20 mouse cellular contexts compared by ENCODE assay signal in genomic region chr11:57686797-57687196, GRCm38 (mm10). TPM values are rescaled to one million over a fixed set of nuclear protein-coding genes. Genes with fewer than 3 reads are reported as not detected.
A peak's percentile ranks its signal among the peaks of the same experiment; 100 is the strongest.
DNase-seq lines count a peak whose midpoint lies in the region; ATAC-seq and TF ChIP-seq lines count a peak whose summit lies in the region.
"Had no signal": no experiment of that assay in that cellular context is flagged by ENCODE, and none has a peak within 500 bp of the region (broad histone marks: within the 10 kb centered on the region; RNA-seq: fewer than 3 reads in every experiment).

No protein-coding gene starts in this region.

- no peaks in the 10 kb centered on the region for H3K27me3 ChIP-seq in hindbrain, embryonic 16.5 days (replicated peaks; ENCODE audit: control insufficient read depth, insufficient read depth, low read length)
- no peaks in the 10 kb centered on the region for H3K27me3 ChIP-seq in hindbrain, embryonic 11.5 days (ENCODE audit: control insufficient read depth, insufficient read depth, low read length)
- H3K27me3 ChIP-seq in MEL (ENCODE audit: control insufficient read depth in 1 of 2, insufficient read depth in 2 of 2, low read length in 2 of 2) = no peaks in the 10 kb centered on the region
- no peaks in the 10 kb centered on the region for H3K27me3 ChIP-seq in liver, embryonic 14.5 days (ENCODE audit: control insufficient read depth, insufficient read depth, low read length)
- no peaks in the 10 kb centered on the region for H3K27me3 ChIP-seq in kidney, embryonic 15.5 days

- H3K9me3 ChIP-seq in hindbrain, embryonic 16.5 days (ENCODE audit: control insufficient read depth, low read length) = no peaks in the 10 kb centered on the region
- no peaks in the 10 kb centered on the region for H3K9me3 ChIP-seq in hindbrain, embryonic 11.5 days (ENCODE audit: control insufficient read depth, low read length)
- H3K9me3 ChIP-seq in MEL (replicated peaks; ENCODE audit: insufficient read depth, low read length) = no peaks in the 10 kb centered on the region
- no peaks in the 10 kb centered on the region for H3K9me3 ChIP-seq in liver, embryonic 14.5 days (ENCODE audit: control insufficient read depth, low read length)
- no peaks in the 10 kb centered on the region for H3K9me3 ChIP-seq in kidney, embryonic 15.5 days (replicated peaks)
- H3K9me3 ChIP-seq: embryonic facial prominence, embryonic 10.5 days; limb, embryonic 13.5 days; lung, embryonic 15.5 days; midbrain, embryonic 10.5 days had no signal

- DNase-seq in hindbrain, embryonic 11.5 days (ENCODE audit: low spot score) = no peak
- peak; percentile 58 for DNase-seq in MEL (ENCODE audit: low read depth, low spot score)
- DNase-seq in liver, embryonic 14.5 days (ENCODE audit: low read depth in 3 of 3, low spot score in 3 of 3) = no peak
- no peak for DNase-seq in frontal cortex, postnatal 10 days (ENCODE audit: low spot score in 2 of 2)
- no peak for DNase-seq in frontal cortex, adult 2 months (ENCODE audit: extremely low spot score in 1 of 2, low spot score in 1 of 2)
- DNase-seq: adrenal gland, adult 2 months; cerebellum, adult 2 months; gastrocnemius, postnatal 14 days; heart, postnatal 10 days; lung, postnatal 4 days; right cerebral cortex, postnatal 4 days had no signal

- H3K4me1 ChIP-seq in hindbrain, embryonic 16.5 days (ENCODE audit: control insufficient read depth, insufficient read depth, low read depth, low read length) = peaks cover 18% of the 10 kb centered on the region
- H3K4me1 ChIP-seq in hindbrain, embryonic 11.5 days (replicated peaks; ENCODE audit: control insufficient read depth, insufficient read depth, low read length) = no peaks in the 10 kb centered on the region
- H3K4me1 ChIP-seq in MEL (ENCODE audit: control insufficient read depth in 1 of 2, insufficient read depth in 2 of 2, low read length in 2 of 2) = peaks cover 20 to 36% of the 10 kb centered on the region in 2 experiments
- peaks cover 33% of the 10 kb centered on the region for H3K4me1 ChIP-seq in brown adipose tissue, adult 24 weeks (ENCODE audit: control insufficient read depth, insufficient read depth, insufficient read length, low read length)
- peaks cover 54 to 59% of the 10 kb centered on the region in 2 experiments for H3K4me1 ChIP-seq in liver, embryonic 14.5 days (replicated peaks; ENCODE audit: control insufficient read depth in 2 of 2, insufficient read depth in 2 of 2, low read length in 1 of 2)
- H3K4me1 ChIP-seq in kidney, embryonic 15.5 days = peaks cover 69% of the 10 kb centered on the region

- H3K4me3 ChIP-seq in hindbrain, embryonic 16.5 days (ENCODE audit: low read length) = no peak overlapping the region
- H3K4me3 ChIP-seq in hindbrain, embryonic 11.5 days (ENCODE audit: low read depth, low read length) = no peak overlapping the region
- no peak overlapping the region for H3K4me3 ChIP-seq in MEL (ENCODE audit: control insufficient read depth in 1 of 2, insufficient read depth in 1 of 2, low read depth in 2 of 2, low read length in 2 of 2)
- no peak overlapping the region for H3K4me3 ChIP-seq in brown adipose tissue, adult 24 weeks (ENCODE audit: insufficient read depth, low read depth, low read length)
- H3K4me3 ChIP-seq in liver, embryonic 14.5 days (ENCODE audit: insufficient read depth in 1 of 2, low read depth in 2 of 2, low read length in 2 of 2) = no peak overlapping the region
- H3K4me3 ChIP-seq in kidney, embryonic 15.5 days (replicated peaks) = no peak overlapping the region
- H3K4me3 ChIP-seq: embryonic facial prominence, embryonic 10.5 days; limb, embryonic 13.5 days; lung, embryonic 15.5 days; midbrain, embryonic 10.5 days had no signal

- no peak for TF ChIP-seq CTCF in MEL (IDR thresholded peaks at IDR 0.05 in 2 of 3, conservative IDR thresholded peaks at IDR 0.05 in 1 of 3; ENCODE audit: control insufficient read depth in 1 of 3, insufficient read depth in 1 of 3, low read depth in 2 of 3, low read length in 3 of 3, poor library complexity in 1 of 3, severe bottlenecking in 1 of 3)
- no peak for TF ChIP-seq CTCF in liver, embryonic 14.5 days (IDR thresholded peaks at IDR 0.05; ENCODE audit: low read depth)

- no peak overlapping the region for H3K4me2 ChIP-seq in hindbrain, embryonic 16.5 days (ENCODE audit: low read length)
- H3K4me2 ChIP-seq in hindbrain, embryonic 11.5 days (replicated peaks; ENCODE audit: low read depth, low read length) = no peak overlapping the region
- H3K4me2 ChIP-seq in liver, embryonic 14.5 days (ENCODE audit: low read depth) = peak overlapping the region; percentile 48
- H3K4me2 ChIP-seq in kidney, embryonic 15.5 days = no peak overlapping the region
- H3K4me2 ChIP-seq: limb, embryonic 13.5 days; lung, embryonic 15.5 days had no signal

- ATAC-seq in hindbrain, embryonic 16.5 days = no peak
- ATAC-seq in hindbrain, embryonic 11.5 days (ENCODE audit: low FRiP score) = no peak
- ATAC-seq in liver, embryonic 14.5 days (ENCODE audit: insufficient read depth) = peak; percentile 50; the same call in 1 of the 2 replicates
- no peak for ATAC-seq in kidney, embryonic 15.5 days (replicated peaks; ENCODE audit: low FRiP score)
- ATAC-seq: hindbrain, postnatal 0 days; intestine, postnatal 0 days had no signal

- H3K36me3 ChIP-seq in hindbrain, embryonic 16.5 days (ENCODE audit: control insufficient read depth, insufficient read depth, low read length) = no peaks in the 10 kb centered on the region
- no peaks in the 10 kb centered on the region for H3K36me3 ChIP-seq in hindbrain, embryonic 11.5 days (ENCODE audit: control insufficient read depth, insufficient read depth, low read length)
- H3K36me3 ChIP-seq in MEL (ENCODE audit: control insufficient read depth in 1 of 2, insufficient read depth in 2 of 2, low read length in 2 of 2) = peaks cover 0 to 27% of the 10 kb centered on the region in 2 experiments; a peak in 2 of 4 replicates
- no peaks in the 10 kb centered on the region for H3K36me3 ChIP-seq in liver, embryonic 14.5 days (replicated peaks; ENCODE audit: control insufficient read depth, insufficient read depth, low read depth)
- H3K36me3 ChIP-seq in kidney, embryonic 15.5 days = no peaks in the 10 kb centered on the region
- H3K36me3 ChIP-seq: embryonic facial prominence, embryonic 10.5 days; limb, embryonic 13.5 days; lung, embryonic 15.5 days; midbrain, embryonic 10.5 days had no signal

- H3K27ac ChIP-seq in hindbrain, embryonic 16.5 days (ENCODE audit: low read depth, low read length) = no peak overlapping the region
- H3K27ac ChIP-seq in hindbrain, embryonic 11.5 days (ENCODE audit: low read depth, low read length) = no peak overlapping the region
- H3K27ac ChIP-seq in MEL (ENCODE audit: control insufficient read depth, low read depth, low read length) = peak overlapping the region; percentile 72
- peak overlapping the region; percentile 67 for H3K27ac ChIP-seq in brown adipose tissue, adult 24 weeks (replicated peaks; ENCODE audit: low read depth, low read length)
- H3K27ac ChIP-seq in liver, embryonic 14.5 days = no peak overlapping the region
- no peak overlapping the region for H3K27ac ChIP-seq in kidney, embryonic 15.5 days
- H3K27ac ChIP-seq: embryonic facial prominence, embryonic 10.5 days; hindbrain, postnatal 0 days; limb, embryonic 13.5 days; lung, embryonic 15.5 days; midbrain, embryonic 10.5 days had no signal

- H3K9ac ChIP-seq in hindbrain, embryonic 16.5 days (ENCODE audit: low read depth, low read length) = 0 out of 2 replicates have a peak overlapping the region, but pooled peaks have one; percentile 19
- H3K9ac ChIP-seq in hindbrain, embryonic 11.5 days (ENCODE audit: low read depth, low read length) = no peak overlapping the region
- H3K9ac ChIP-seq in MEL (ENCODE audit: control insufficient read depth, low read depth, low read length, poor library complexity, severe bottlenecking) = peak overlapping the region; percentile 42
- peak overlapping the region; percentile 45 for H3K9ac ChIP-seq in liver, embryonic 14.5 days (replicated peaks)
- no peak overlapping the region for H3K9ac ChIP-seq in kidney, embryonic 15.5 days
- H3K9ac ChIP-seq: limb, embryonic 13.5 days; lung, embryonic 15.5 days had no signal

- H3K79me2 ChIP-seq in MEL (ENCODE audit: control insufficient read depth, insufficient read depth, low read length, poor library complexity) = peaks cover 7% of the 10 kb centered on the region; the same call in 1 of the 2 replicates

- no peak for TF ChIP-seq RAD21 in MEL (IDR thresholded peaks at IDR 0.05; ENCODE audit: low read depth, low read length)

- TF ChIP-seq POLR2A in MEL (IDR thresholded peaks at IDR 0.05; ENCODE audit: control insufficient read depth in 1 of 2, insufficient read depth in 1 of 2, low read depth in 1 of 2, low read length in 2 of 2, poor library complexity in 1 of 2) = no peak

- 82% methylated on average over 12 of the region's 12 CpGs for WGBS in hindbrain, embryonic 16.5 days
- 85% methylated on average over 12 of the region's 12 CpGs for WGBS in hindbrain, embryonic 11.5 days
- 58% methylated on average over 12 of the region's 12 CpGs for WGBS in liver, embryonic 14.5 days (ENCODE audit: insufficient replicate concordance)
- 81% methylated on average over 12 of the region's 12 CpGs for WGBS in kidney, embryonic 15.5 days

- no peak for TF ChIP-seq EP300 in MEL (IDR thresholded peaks at IDR 0.05; ENCODE audit: low read depth in 1 of 2, low read length in 2 of 2)
- TF ChIP-seq EP300 in liver, embryonic 14.5 days (IDR thresholded peaks at IDR 0.05; ENCODE audit: low read depth) = no peak

TF ChIP-seq in MEL, 35 proteins besides CTCF, POLR2A, EP300 and RAD21:
- TF ChIP-seq JUND (IDR thresholded peaks at IDR 0.05; ENCODE audit: low read depth, low read length) (no peak), CHD1 (IDR thresholded peaks at IDR 0.05; ENCODE audit: low read depth, low read length) (peak; percentile 69; the same call in 1 of the 2 replicates)

RNA-seq across cellular contexts. Expression of gene Galnt10, which starts 41.6 kb away (rescaled TPM):
- polyA plus RNA-seq in hindbrain, embryonic 16.5 days (2015; fragmentation: Nextera tagmentation; extraction: Ambion mirVana) = 12.3 and 13.1 TPM in 2 replicates
- polyA plus RNA-seq in hindbrain, embryonic 11.5 days (2014; fragmentation: Nextera tagmentation; extraction: Ambion mirVana) = 9.7 and 12.0 TPM in 2 replicates
- total RNA-seq in MEL (2012; rRNA removed) = 23.5 and 27.4 TPM in 2 replicates
- 10 to 100 TPM in 1 of 2 experiments, not detected in 1; 26.7 TPM for polyA plus RNA-seq in MEL (2012; ENCODE audit: insufficient read depth in 1 of 2, insufficient read length in 2 of 2, low read depth in 1 of 2, low replicate concordance in 2 of 2, missing spikeins in 1 of 2)
- polyA plus RNA-seq in brown adipose tissue, adult 24 weeks (2012; ENCODE audit: insufficient read depth, insufficient read length, missing spikeins) = 2.5 and 3.3 TPM in 2 replicates
- polyA plus RNA-seq in liver, embryonic 14.5 days (2012; rRNA removed) = 11.8 and 13.1 TPM in 2 replicates
- polyA plus RNA-seq in liver, embryonic 14.5 days (2014; fragmentation: Nextera tagmentation; extraction: Ambion mirVana) = 13.9 and 17.9 TPM in 2 replicates
- 22.3 and 23.6 TPM in 2 replicates for polyA plus RNA-seq in kidney, embryonic 15.5 days (2015; fragmentation: Nextera tagmentation; extraction: Ambion mirVana)
- polyA plus RNA-seq in frontal cortex, adult 2 months (2012; rRNA removed) = 8.6 and 9.7 TPM in 2 replicates

Comparison
In these comparisons a context has a peak if more than half of its experiments do, and no peak if none do; other contexts are left out.
1. H3K9ac ChIP-seq: peak in hindbrain, embryonic 16.5 days (single experiment), MEL (single experiment) and liver, embryonic 14.5 days (single experiment); none in hindbrain, embryonic 11.5 days (single experiment) and kidney, embryonic 15.5 days (single experiment).
2. H3K27ac ChIP-seq: peak in MEL (single experiment) and brown adipose tissue, adult 24 weeks (single experiment); none in hindbrain, embryonic 16.5 days (single experiment), hindbrain, embryonic 11.5 days (single experiment), liver, embryonic 14.5 days (single experiment) and kidney, embryonic 15.5 days (single experiment).